Mouse (Mus musculus) right cerebral cortex, adult 2 months (tissue): ENCODE data around the gene Mitd1.

Experiments used
- DNase-seq, 2 experiments: peaks; one replicate each; pipeline ENCODE4 v3.0.0; 2021 to 2022; ENCODE audit warnings: low spot score in 2 of 2

The Mitd1 gene

DNA sequence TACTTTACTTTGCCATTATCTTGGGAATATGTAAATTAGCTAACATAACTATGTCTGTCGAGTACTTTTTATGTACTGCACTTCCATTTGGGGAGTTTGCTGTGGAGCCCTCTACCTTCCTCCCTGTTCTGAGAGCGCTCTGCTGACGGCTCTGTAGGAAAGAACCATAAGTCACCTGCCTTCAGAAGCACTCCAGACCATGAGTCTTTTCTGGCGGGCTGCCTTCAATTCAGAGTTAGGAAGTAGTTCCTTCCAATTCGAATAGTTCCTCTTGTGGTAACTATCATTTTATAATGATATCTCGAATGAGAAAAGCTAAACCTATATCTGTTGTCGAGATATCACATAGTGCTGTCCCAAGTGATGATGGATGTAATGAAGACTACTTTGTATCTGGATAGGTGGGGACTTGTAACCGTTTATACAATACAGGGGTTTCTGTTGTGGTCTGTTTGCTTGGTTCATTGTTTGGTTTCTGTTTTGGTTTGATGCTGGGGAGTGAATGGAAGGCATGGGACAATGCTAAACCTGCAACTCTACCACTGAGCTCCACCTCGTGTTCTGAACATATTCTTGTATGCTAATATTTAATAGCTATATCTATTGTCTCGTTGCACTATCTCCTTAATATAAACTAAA, 22.4 kb downstream of the Mitd1 start:
- DNase-seq: no peak

- DNase-seq: peak; percentile 45 to 53
Observed at GRCm38 (mm10) chr1:37867056-37867455, 23.2 kb downstream of the Mitd1 start.

DNA sequence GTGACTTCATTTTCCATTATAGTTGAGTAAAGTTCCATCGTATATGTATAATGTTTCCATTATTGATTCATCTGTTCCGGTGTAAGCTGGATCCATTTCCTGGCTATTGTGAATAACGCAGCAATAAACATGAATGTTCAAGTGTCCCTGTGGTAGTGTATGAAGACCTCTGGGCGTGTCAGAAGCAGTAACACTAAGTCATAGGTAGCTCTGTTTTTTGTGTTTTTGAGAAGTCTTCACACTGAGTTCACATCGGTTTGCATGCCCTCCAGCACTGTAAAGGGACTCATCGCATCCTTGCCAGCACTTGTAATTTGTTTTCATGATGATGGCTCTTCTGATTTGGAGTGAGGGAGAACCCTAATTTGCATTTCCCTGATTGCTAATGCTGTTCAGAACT, 23.9 kb downstream of the Mitd1 start, which contains the start of gene Tsga10:
TSS of gene Tsga10 (minus strand) at position 144 of the 400 bp plus-strand sequence.
- no peak for DNase-seq

DNA sequence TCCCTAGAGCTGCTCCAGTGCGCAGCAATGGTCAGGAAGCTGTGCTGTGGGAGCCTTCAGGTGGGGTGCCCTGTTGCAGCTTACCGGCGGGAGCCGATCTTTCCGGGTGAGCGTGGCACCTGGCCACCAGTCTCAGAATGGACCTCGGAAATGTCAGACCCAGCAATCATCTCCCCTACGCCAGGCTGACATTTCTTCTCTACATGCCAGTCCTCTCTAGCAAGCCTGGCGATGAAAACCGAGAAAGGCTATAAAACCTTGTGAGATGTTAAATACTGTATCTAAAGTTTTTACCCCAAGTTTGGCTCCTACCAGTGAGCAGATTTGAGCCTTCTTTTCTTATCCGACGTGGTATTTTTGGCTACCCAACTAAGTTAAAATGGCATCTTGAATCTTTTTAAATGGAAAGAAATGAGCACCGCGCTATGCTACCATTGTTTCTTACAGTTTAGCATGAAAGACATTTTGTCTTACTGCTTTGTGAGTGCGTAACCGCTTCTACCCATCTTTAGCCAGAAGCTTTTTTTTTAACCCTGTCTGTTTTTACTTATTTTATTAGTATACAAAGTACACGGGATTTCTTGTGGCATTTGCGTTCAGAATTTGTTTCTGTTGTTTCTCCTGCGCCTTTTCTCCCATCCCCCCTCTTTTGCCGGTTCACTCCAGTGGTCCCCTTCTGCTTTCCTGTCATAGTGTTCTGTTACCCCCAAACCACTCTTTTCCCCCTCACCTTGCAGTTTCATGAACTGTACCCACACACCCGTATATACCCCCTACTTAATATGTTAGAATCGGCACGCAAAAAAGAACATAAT, 24.6 kb downstream of the Mitd1 start:
- no peak for DNase-seq

- DNase-seq: peak; percentile 99
Observed at GRCm38 (mm10) chr1:37864511-37865400, 25.5 kb downstream of the Mitd1 start.

DNA sequence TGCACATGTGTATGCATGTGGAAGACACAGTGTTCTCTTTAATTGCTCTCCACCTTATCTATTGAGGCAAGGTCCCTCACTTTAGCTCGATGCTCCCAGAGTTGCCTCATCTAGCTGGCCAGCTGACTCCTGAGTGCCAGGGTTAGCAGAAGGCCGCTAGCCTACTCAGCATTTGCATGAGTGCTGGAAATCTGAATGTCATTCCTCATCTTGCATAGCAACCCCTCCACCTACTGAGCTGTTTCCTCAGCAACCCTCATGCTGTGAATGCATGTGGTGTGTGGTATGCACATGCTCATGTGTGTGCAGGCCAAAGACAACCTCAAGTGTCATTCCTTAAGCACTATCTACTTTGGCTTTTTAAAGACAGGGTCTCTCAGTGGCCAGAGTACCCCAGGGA, 39.5 kb downstream of the Mitd1 start:
- peak in 1 of 2 experiments; percentile 14 for DNase-seq

- no peak for DNase-seq
Observed at GRCm38 (mm10) chr1:37846878-37847277, 43.3 kb downstream of the Mitd1 start.

GRCm38 (mm10) chr1:37831681-37832080, 58.5 kb downstream of the Mitd1 start:
- no peak for DNase-seq
